Mouse (Mus musculus): ENCODE measurements around the gene Ints14. TPM values are rescaled to one million over a fixed set of nuclear protein-coding genes. Genes with fewer than 3 reads are reported as not detected.
A peak's percentile ranks its signal among the peaks of the same experiment; 100 is the strongest.
"Not testable (repeated sequence)": the region's sequence is repeated elsewhere in the genome, so short reads cannot be mapped to it uniquely, and the experiment has no call there.

Ints14 gene
- total RNA-seq, 2 experiments from 2014 or later, result 22.4 to 23.7 TPM

- intact Hi-C loops (cut with DNase I), result no loop called here
- DNase-seq (ENCODE audit: low spot score in 2 of 2), result peak in 1 of 2 experiments; percentile 19
Observed at GRCm38 (mm10) chr9:65016241-65016977, 55.7 kb downstream of the Ints14 start.

DNA sequence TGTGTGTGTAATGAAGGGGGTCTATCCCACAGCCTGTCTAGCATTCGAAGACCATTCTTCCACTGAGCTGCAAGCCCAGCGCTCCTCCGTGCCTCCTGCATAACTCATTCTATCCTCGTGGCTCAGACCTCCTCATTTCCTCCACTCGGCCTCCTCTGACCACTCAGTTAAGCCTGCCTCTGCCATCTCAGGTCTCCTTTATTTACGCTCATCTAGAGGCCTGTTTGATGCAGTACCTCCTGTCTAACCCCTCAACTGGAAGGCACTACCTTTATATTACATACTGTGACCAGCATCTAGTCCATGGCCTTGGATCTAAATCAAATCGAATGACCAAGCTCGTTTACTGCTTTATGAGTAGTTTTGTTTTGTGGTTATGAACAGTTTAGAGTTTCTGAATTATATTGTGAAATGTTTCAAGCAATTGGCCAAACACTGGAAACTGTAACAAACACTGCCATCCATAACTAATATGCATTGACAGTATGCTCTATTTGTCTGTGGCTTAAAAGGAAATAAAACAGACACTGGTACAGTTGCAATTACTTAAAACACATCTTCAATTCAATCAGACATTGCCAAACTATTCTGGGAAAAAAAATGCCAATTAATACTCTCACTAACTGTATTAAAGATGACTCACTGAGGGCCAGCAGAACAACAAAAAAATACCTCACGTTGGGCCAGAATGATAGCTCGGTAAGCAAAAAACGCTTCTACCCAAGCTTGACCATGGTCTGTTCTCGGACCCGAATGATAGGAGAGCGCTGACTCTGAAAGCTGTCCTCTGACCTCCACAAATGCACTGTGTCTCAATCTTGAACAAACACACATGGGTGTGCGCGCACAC lies 56.5 kb downstream of the Ints14 start:
- no peak for DNase-seq (ENCODE audit: low spot score in 2 of 2)
- intact Hi-C loops (cut with DNase I), result no loop called here

- intact Hi-C loops (cut with DNase I), result no loop called here
- DNase-seq (ENCODE audit: low spot score in 2 of 2), result no peak
Observed at GRCm38 (mm10) chr9:65017896-65018295, 57.2 kb downstream of the Ints14 start.

DNA sequence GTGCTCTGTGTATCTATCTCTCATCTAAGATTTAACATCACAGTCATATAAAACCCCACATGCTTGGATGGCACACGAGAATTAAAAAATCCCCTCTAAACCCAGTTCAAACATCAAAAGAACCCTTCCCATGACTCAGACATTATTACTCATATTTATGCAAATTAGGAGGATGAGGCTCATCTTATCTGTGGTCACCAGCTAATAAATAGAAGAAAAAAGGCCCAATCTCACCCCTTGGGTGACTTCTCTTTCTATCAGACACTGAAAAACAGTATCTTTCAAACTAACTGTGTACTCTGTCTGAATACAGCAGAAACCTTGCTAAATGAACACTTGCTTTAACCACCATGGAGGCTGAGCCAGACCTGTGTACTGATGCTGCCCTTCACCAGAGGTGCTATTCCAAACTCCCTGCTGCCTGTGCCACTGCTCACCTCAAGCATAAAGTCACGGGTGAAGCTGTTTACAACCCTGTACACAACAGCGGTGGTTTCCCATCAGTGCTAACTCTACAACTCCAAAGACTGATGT lies 58.0 kb downstream of the Ints14 start:
- intact Hi-C loops (cut with DNase I), result no loop called here
- DNase-seq (ENCODE audit: low spot score in 2 of 2), result no peak

DNA sequence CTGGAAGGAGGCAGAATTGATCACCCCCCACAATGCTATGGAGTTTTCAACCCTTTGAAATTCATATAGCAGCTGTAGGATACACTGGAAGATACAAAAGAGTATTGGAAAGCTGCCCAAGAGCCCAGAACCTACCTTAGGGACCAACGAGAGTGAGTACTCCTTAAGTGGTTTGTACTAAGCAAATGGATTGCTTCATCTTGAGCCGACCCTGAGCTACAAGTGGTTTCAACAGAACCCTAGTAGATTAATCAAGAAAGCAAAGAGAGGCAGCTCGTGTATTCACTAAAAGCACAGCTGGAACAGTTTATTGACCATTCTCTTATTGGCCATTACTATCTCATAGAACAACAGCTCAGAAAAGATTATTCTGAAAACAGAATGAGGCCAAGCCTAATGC lies 58.4 kb downstream of the Ints14 start:
- intact Hi-C loops (cut with DNase I), result no loop called here
- DNase-seq (ENCODE audit: low spot score in 2 of 2), result no peak

GRCm38 (mm10) chr9:65020128-65020527 lies 59.4 kb downstream of the Ints14 start:
- DNase-seq (ENCODE audit: low spot score in 2 of 2), result no peak
- intact Hi-C loops (cut with DNase I), result no loop called here

GRCm38 (mm10) chr9:65020991-65021886 lies 60.5 kb downstream of the Ints14 start, which contains the start of gene Hacd3:
Hacd3 (minus strand) TSS chr9:65021693.
- peak; percentile 89 to 94 for DNase-seq (ENCODE audit: low spot score in 2 of 2)
- intact Hi-C loops (cut with DNase I), result no loop called here

GRCm38 (mm10) chr9:65021887-65022579 lies 61.3 kb downstream of the Ints14 start:
- DNase-seq (ENCODE audit: low spot score in 2 of 2), result no peak
- intact Hi-C loops (cut with DNase I), result no loop called here

- intact Hi-C loops (cut with DNase I), result no loop called here
Observed at GRCm38 (mm10) chr9:65022580-65023135, 62.0 kb downstream of the Ints14 start.

GRCm38 (mm10) chr9:65023447-65023846 lies 62.7 kb downstream of the Ints14 start:
- no peak for DNase-seq (ENCODE audit: low spot score in 2 of 2)
- intact Hi-C loops (cut with DNase I), result no loop called here

More at GRCm38 (mm10) chr9:65022580-65023135, 62.0 kb downstream of the Ints14 start:
- DNase-seq (ENCODE audit: low spot score in 2 of 2), result no peak

DNA sequence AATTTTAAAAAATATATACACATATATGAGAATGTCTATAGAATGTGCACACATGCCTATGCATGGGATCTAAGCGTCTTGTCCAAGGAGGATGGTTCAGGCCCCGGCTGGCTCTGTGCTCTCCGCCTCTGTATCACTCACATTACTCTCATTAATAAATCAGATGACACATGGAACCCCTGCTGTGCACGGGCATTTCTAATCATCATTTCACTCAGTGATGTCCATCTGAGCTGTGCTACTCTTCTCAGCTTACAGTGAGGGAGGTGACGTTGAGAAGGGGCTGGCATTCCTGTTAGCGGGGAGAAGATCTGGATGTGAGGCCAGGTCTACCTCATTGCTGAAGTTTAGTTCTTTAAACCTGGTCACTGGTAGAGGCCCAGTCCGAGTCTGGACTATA lies 66.5 kb downstream of the Ints14 start:
- intact Hi-C loops (cut with DNase I), result no loop called here
- DNase-seq (ENCODE audit: low spot score in 2 of 2), result no peak

GRCm38 (mm10) chr9:65028313-65028712 lies 67.6 kb downstream of the Ints14 start:
- no peak for DNase-seq (ENCODE audit: low spot score in 2 of 2)
- intact Hi-C loops (cut with DNase I), result no loop called here

- DNase-seq (ENCODE audit: low spot score in 2 of 2); intact Hi-C loops (cut with DNase I): not testable (repeated sequence)
Observed at GRCm38 (mm10) chr9:65031355-65031754, 70.7 kb downstream of the Ints14 start.

DNA sequence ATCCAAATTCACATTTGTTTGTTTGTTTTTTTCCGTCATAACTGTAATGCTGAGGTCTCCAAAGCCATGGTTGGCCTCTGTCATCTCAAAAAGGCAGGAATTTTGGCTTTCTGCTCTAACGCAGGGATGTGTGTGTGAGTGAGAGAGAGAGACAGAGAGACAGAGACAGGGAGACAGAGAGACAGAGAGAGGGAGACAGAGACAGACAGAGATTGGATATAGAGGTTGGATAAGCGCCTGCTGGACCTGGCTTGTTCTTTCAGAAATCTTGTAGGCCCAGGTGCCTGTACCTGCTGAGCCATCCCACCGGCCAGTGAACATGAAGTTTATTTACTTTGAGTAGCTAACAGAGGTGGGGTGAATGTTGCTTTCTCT lies 71.2 kb downstream of the Ints14 start:
- intact Hi-C loops (cut with DNase I), result no loop called here

GRCm38 (mm10) chr9:65032269-65033108 lies 71.8 kb downstream of the Ints14 start, which contains the start of gene Dpp8:
Dpp8 (plus strand) TSS chr9:65032414.
- DNase-seq (ENCODE audit: low spot score in 2 of 2), result peak; percentile 93 to 96
- intact Hi-C loops (cut with DNase I), result no loop called here

More for the DNA sequence above, 71.2 kb downstream of the Ints14 start:
- no peak for DNase-seq (ENCODE audit: low spot score in 2 of 2)

DNA sequence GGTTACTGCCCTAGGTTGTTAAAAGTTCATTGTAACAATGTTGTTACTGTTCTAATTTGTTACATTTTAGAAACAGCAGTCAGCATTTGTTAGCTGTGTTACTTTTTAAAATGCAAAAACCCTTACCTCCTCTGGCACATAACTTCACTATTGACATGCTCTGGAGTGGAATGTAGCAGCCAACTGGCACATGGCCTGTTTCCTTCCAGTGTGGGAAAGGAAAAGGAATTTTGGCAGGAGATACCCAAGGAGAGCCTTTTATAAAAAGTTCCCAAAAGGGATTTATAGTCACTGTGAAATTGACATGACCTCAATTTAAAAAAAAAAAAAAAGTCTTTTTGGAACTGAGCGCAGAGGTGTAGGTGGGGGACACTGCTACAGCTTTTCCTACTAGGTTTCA lies 75.8 kb downstream of the Ints14 start:
- peak in 1 of 2 experiments; percentile 77 for DNase-seq (ENCODE audit: low spot score in 2 of 2)

More for the DNA sequence above, 75.8 kb downstream of the Ints14 start:
- intact Hi-C loops (cut with DNase I), result loop anchor here (5.0 kb wide), 1 partner anchor 66 kb away; the partner anchor contains the start of gene Igdcc4

All from left cerebral cortex, postnatal 25 days (tissue).